Mouse (Mus musculus) ES-Bruce4 (cell line): Measurements from ENCODE around the gene Prn. TPM values are rescaled to one million over a fixed set of nuclear protein-coding genes. Genes with fewer than 3 reads are reported as not detected.

Experiments used
- H3K27ac ChIP-seq: 2 replicates; pipeline ENCODE4 v1.5.1; 2012; ENCODE audit warnings: low read length, inconsistent platforms; ENCODE audit not compliant: insufficient read depth
- H3K27me3 ChIP-seq: 2 replicates; pipeline ENCODE4 v1.6.1; 2012; ENCODE audit warnings: mild to moderate bottlenecking, low read length, inconsistent platforms; ENCODE audit not compliant: control insufficient read depth, poor library complexity, insufficient read depth, severe bottlenecking
- H3K36me3 ChIP-seq: 2 replicates; pipeline ENCODE4 v1.6.1; 2012; ENCODE audit warnings: inconsistent platforms, mild to moderate bottlenecking, low read length, moderate library complexity; ENCODE audit not compliant: control insufficient read depth, poor library complexity, insufficient read depth, severe bottlenecking
- H3K4me1 ChIP-seq: one replicate; pipeline ENCODE4 v1.8.1; 2011; ENCODE audit warnings: low read length; ENCODE audit not compliant: control insufficient read depth, insufficient read depth
- H3K4me3 ChIP-seq: 2 replicates; pipeline ENCODE4 v1.5.1; 2011; ENCODE audit warnings: low read depth, mild to moderate bottlenecking, low read length
- H3K9ac ChIP-seq: 2 replicates; pipeline ENCODE4 v1.6.1; 2012; ENCODE audit warnings: low read depth, mild to moderate bottlenecking, inconsistent platforms; ENCODE audit not compliant: poor library complexity, severe bottlenecking
- H3K9me3 ChIP-seq: replicated peaks from 2 replicates; pipeline ENCODE4 v1.6.1; 2012; ENCODE audit warnings: mild to moderate bottlenecking, low read length, inconsistent platforms; ENCODE audit not compliant: control insufficient read depth, poor library complexity, insufficient read depth, severe bottlenecking
- CTCF ChIP-seq: IDR thresholded peaks from one replicate; pipeline ENCODE4 v1.8.1; 2011; ENCODE audit warnings: low read depth, low read length
- EP300 ChIP-seq: IDR thresholded peaks from 2 replicates; pipeline ENCODE4 v1.6.1; 2011; ENCODE audit warnings: low read depth, low read length; ENCODE audit not compliant: insufficient read depth
- POLR2A ChIP-seq: IDR thresholded peaks from one replicate; pipeline ENCODE4 v1.8.1; 2011; ENCODE audit warnings: low read length; ENCODE audit not compliant: insufficient read depth
- polyA plus RNA-seq: library from polyadenylated mRNA; stranded (reverse); fragments of >200 nt; gene quantifications from 2 replicates; pipeline ENCODE4 v1.2.4, GENCODE M21; 2011; ENCODE audit warnings: low read depth; ENCODE audit not compliant: missing spikeins, insufficient read depth, insufficient read length

The Prn gene
- polyA plus RNA-seq, 1 experiment = not detected

DNA sequence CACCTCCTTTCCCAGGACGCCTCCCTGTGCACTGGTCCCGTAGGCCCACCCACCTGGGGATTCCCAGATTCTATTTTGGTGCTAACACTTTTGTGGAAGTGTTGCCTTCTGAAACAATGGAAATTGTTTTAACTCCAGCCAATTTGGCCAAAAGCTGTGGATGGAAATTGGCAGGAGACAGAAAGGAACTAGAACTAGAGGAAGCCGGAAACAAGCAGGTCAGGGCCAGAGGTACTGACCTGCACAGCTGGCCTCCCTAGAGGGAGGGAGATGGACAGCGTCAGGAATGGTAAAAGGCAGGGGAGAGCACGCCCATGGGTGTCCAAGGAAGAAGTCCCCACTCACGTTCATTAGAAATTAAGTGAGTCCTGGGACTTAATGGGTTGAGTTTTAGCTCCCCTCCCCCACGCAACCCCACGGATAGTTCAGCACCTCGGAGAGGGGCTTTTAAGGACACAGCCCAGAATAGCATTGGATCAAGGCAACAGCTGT lies 48.0 kb downstream of the Prn start:
- no peaks in the 10 kb centered on the region for H3K4me1 ChIP-seq
- H3K9ac ChIP-seq = no peak overlapping the region
- no peak overlapping the region for H3K4me3 ChIP-seq
- no peaks in the 10 kb centered on the region for H3K27me3 ChIP-seq
- no peaks in the 10 kb centered on the region for H3K36me3 ChIP-seq
- no peaks in the 10 kb centered on the region for H3K9me3 ChIP-seq
- TF ChIP-seq POLR2A = no peak
- TF ChIP-seq EP300 = no peak
- no peak for TF ChIP-seq CTCF
- no peak overlapping the region for H3K27ac ChIP-seq

DNA sequence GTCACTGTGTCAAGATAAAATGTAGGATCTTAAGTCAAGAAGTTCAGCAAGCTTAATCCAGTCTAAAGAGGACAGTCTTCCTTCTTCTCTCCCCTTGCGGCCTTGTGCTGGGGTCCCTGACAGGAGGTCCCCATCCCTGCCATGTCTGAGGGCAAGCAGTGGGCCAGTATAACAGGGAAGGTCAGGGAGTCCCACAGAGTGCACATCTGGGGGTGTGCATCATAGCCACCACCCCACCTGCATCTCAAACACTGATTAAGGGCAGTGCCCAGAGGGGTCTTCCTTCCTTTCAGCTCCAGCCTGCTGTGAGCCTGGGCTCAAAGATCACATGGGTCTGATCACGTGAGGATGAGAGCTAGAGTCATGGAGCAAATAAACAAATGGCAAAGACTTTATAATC lies 51.9 kb downstream of the Prn start:
- H3K27me3 ChIP-seq = no peaks in the 10 kb centered on the region
- no peaks in the 10 kb centered on the region for H3K4me1 ChIP-seq
- TF ChIP-seq CTCF (no peak), EP300 (no peak)
- no peak overlapping the region for H3K9ac ChIP-seq
- H3K4me3 ChIP-seq = no peak overlapping the region
- H3K36me3 ChIP-seq = no peaks in the 10 kb centered on the region
- H3K9me3 ChIP-seq = no peaks in the 10 kb centered on the region
- no peak overlapping the region for H3K27ac ChIP-seq

DNA sequence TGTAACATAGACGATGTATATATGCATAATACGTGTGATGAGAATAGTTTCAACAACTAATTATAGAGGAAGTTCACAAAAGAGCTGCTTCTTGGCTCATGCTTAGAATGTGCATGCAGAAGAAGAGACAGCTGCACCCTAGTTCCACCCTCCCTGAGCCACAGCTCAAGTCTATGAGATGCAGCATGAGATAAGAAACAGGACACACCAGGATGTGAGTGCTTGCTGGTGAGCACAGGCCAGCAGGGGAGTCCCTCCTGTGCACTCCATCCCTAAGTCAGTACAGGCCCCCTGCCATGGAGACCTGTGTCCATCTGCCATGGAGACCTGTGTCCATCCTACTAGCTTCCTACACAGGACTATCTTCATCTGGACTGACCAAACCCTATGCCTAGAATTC lies 60.8 kb downstream of the Prn start:
- Histone ChIP-seq H3K36me3 (no peaks in the 10 kb centered on the region), H3K27ac (no peak overlapping the region), H3K9ac (no peak overlapping the region), H3K27me3 (no peaks in the 10 kb centered on the region), H3K4me3 (no peak overlapping the region), H3K9me3 (no peaks in the 10 kb centered on the region), H3K4me1 (no peaks in the 10 kb centered on the region)
- TF ChIP-seq EP300 = no peak
- TF ChIP-seq POLR2A = no peak
- TF ChIP-seq CTCF = no peak

DNA sequence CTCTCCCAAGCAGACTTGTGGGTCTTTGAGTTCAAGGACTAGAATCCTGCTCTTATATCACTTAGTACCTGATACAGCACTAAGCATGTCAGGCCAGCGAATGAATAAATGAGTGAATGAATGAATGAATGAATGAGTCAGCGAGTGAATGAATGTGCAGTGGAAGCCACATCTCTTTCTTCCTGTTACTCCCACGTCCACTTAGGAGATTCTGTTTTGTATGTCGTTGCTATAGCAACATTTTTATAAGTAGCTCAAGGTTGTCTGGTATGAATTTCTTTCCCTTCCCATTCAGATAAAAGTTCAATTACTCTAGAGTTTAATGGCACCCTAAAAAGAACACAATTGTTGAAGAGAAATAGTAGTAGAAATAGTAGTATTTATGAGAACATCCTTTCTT lies 61.3 kb downstream of the Prn start:
- Histone ChIP-seq H3K4me3 (no peak overlapping the region), H3K36me3 (no peaks in the 10 kb centered on the region), H3K4me1 (no peaks in the 10 kb centered on the region), H3K27me3 (no peaks in the 10 kb centered on the region), H3K9ac (no peak overlapping the region), H3K9me3 (no peaks in the 10 kb centered on the region), H3K27ac (no peak overlapping the region)
- no peak for TF ChIP-seq POLR2A
- no peak for TF ChIP-seq CTCF

DNA sequence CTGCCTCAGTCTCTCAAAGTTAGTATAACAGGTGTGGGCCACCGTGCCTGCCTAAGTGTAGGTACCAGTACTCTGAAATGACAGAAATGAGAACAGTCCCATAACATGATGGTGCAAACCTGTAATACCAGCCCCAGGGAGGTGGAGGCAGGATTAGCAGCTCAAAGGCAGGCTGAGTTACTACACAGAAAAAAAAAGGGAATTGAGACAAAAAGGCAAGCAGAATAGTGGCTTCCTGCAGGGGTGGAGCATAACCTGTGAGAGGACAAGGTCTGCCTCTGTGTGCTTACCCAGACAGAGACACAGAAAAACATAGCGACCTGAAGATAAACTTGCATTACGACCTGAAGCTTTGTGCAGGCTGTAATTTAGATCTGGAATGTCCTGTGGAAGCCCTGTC lies 66.9 kb downstream of the Prn start:
- no peaks in the 10 kb centered on the region for H3K9me3 ChIP-seq

DNA sequence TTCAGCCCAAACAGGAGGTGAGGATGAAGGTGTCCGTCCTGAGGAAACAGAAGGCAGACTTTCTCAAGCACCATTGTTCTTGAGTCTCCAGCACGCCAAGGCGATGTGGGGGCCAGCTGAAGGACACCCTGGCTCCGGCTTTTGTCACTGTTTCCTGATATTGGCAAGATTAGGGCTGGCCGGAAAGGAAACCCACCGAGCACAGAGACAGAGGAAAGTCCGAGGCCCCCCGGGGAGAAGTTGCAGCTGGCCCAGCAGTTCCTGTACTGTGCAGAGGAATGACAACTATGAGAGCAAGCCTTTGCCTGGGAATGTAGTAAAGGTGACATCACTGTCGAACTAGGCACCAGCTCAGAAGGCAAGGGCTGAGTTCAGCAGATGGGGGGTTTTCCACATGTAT lies 71.1 kb downstream of the Prn start:
- Histone ChIP-seq H3K27me3 (no peaks in the 10 kb centered on the region), H3K36me3 (no peaks in the 10 kb centered on the region), H3K27ac (no peak overlapping the region), H3K4me3 (no peak overlapping the region), H3K4me1 (no peaks in the 10 kb centered on the region), H3K9me3 (no peaks in the 10 kb centered on the region), H3K9ac (no peak overlapping the region)
- no peak for TF ChIP-seq CTCF
- TF ChIP-seq EP300 = no peak
- no peak for TF ChIP-seq POLR2A

More for the DNA sequence above, 66.9 kb downstream of the Prn start:
- no peak overlapping the region for H3K27ac ChIP-seq
- no peaks in the 10 kb centered on the region for H3K36me3 ChIP-seq
- H3K4me3 ChIP-seq = no peak overlapping the region
- TF ChIP-seq CTCF (no peak), EP300 (no peak), POLR2A (no peak)
- H3K9ac ChIP-seq = no peak overlapping the region
- H3K27me3 ChIP-seq = no peaks in the 10 kb centered on the region
- no peaks in the 10 kb centered on the region for H3K4me1 ChIP-seq
